Mouse (Mus musculus) midbrain, embryonic 11.5 days (tissue): ENCODE data around the gene Ano5. TPM values are rescaled to one million over a fixed set of nuclear protein-coding genes. Genes with fewer than 3 reads are reported as not detected.

Experiments
- polyA plus RNA-seq: library from polyadenylated mRNA; unstranded; fragments of >200 nt; fragmentation: Nextera tagmentation; extraction: Ambion mirVana; gene quantifications from 2 replicates; pipeline ENCODE4 v1.2.1, GENCODE M21; 2014

The Ano5 gene
- polyA plus RNA-seq, 1 experiment from 2014 or later, result 0.25 TPM

Other genes starting within 250 kb of the Ano5 start
- gene Slc17a6, start 111.0 kb downstream of the Ano5 start, polyA plus RNA-seq, result 35.5 and 39.0 TPM in 2 replicates